Mouse (Mus musculus) spleen, postnatal 10 days (tissue): ENCODE data around the gene Igfals.

Experiments
- DNase-seq, 2 experiments: peaks; one replicate each; pipeline ENCODE4 v3.0.0; 2021 to 2022; ENCODE audit warnings: low spot score in 2 of 2

Gene Igfals

DNA sequence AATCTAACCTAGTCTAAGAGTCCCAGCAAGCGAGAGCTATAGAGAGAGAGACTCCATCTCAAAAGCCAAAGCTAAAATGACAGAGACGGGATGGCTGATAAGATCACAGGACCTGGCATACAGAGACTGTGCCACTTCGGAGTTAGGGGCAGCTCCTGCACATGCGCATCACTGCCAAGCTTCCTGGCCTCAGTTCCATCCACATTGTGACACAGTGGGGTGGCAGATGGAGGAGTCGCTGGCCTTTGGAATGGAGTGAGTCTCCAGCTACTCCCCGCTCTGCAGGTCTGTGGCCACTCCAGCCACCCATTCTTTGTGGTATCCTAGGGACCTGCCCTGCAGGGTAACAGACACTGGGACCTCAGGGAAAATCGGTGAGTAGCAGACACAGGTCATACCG, at the start of gene Igfals:
Igfals (plus strand) TSS at position 222 of the 400 bp plus-strand sequence.
- no peak for DNase-seq

DNA sequence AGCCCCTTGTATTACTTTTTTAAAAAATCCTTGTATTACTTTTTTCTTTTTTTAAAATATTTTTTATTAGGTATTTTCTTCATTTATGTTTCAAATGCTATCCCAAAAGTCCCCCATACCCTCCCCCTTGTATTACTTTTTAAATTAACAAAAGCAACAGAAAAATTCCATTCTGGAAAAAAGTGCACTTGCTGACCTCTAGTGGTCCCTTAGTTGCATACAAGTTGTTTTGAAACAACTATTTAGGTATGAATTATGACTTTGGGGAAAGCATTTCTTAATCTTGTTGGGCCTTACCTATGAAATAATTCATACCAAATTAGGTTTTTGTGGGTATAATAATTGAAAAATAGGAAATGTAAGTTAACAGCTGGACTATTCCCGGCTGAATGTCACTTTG, 48.3 kb upstream of the Igfals start:
- DNase-seq: no peak

DNA sequence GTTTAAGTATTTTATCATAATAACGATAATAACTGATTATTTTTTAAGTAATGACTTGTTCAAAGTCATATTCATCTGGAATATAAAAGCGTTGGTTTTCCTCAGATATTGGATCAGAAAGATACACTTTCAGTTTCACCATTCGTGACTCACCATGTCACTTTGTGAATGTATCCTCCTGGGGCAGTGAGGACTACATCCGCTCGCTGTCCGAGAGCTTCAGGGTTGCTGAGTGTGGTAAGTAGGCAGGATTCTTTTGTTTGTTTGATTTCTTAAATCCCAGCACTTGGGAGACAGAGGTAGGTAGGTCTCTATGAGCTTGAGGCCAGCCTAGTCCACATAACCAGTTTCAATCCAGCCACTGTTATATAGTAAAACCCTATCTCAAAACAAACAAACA, 47.6 kb upstream of the Igfals start:
- no peak for DNase-seq

DNA sequence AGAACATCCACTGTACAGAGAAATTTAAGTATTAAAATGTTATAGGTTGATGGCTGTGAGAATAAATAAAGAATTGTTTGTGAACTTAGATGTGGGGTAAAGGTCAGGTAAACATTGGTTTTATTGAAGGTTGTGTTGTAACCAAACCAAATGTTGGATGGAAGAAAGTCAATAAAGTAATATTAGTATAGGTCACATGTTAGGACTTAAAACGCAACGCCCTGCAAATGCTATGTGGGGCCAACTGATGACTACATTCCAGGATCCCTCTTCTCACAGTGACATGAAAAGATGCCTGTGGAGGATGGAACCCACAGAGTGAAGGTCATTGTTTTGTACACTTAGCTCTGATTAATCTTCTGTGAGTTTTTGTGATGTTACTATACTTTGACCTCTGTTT, 46.3 kb upstream of the Igfals start:
- DNase-seq: no peak

DNA sequence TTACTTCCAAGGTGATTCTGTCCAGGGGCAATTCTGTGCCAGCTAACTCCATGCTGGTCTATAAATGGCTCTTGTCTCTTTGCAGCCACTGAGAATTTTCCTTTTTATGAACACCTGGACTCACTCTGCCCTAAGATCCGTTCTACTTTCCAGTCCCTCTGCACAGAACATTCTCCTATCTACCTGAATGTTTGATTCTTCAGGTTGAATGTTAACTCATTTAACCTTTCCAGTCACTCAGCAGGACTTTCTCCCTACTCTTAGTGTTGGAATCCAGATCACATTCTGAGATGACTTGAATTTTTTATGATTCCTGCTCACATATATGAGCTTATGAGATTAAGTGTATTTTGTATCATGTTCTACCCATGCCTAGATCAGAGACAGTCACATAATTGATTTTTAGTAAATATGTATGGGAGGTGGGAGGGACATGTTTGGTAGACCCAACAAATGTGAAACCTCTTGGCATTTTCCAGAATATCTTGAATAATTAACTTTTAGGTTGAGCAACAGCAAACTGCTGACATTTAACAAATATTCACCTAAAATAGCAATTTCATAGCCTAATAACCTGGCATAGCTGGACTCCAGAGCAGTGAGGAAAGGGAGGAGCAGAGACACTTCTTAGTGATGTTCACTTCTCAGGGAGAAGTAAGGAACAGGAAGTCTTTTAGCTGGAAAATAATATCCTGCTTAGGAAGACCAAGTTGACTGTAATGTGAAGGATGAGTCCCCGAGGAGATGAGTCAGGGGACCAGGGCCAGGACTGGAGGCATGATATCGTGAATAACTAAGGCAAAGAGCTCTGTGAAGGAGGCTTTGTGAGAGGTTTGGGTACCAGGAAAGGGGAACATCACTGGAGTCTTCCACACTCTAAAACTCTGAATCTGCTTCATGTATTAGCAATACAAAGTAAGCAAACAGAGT, 44.2 kb upstream of the Igfals start:
- DNase-seq: no peak

DNA sequence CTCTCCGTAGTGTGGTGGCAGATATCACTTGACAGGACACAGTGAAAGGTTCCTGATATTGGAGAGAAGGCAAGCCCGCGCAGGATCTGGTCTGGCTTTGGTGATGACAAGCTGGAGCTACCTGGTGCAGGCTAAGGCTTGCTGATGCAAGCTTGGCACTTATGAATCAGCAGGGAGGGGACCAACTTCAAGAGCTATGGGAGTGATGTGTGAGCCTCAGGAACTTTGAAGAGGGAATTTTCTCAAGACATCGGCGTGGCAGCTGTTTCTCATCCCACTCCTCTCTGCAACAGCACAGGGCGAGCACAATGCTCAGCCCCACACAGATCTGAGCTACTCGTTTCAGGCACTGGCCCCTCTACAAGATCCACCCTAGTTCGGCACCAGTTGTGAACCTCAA, 26.0 kb upstream of the Igfals start, which contains the start of gene Hagh:
Hagh (plus strand) TSS at position 302 of the 400 bp plus-strand sequence.
- no peak for DNase-seq

DNA sequence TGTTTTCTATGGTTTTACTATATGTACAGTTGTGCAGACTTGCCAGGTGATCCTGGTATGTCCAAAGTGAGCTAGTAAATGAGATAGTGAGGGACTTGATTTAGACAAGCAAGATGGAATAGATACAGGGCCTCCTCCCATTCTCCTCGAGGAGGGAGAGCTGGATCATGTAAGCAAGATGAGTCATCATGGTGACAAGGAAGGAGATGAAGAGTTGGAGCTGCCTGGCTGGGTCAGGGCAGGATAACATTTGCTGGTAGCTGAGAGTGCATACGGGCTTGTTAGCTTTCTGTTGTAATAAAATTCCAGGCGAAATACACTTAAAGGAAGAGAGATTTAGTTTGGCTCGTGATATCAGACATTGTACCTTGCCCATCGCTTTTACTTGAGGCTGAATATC, 25.5 kb upstream of the Igfals start:
- DNase-seq: no peak

DNA sequence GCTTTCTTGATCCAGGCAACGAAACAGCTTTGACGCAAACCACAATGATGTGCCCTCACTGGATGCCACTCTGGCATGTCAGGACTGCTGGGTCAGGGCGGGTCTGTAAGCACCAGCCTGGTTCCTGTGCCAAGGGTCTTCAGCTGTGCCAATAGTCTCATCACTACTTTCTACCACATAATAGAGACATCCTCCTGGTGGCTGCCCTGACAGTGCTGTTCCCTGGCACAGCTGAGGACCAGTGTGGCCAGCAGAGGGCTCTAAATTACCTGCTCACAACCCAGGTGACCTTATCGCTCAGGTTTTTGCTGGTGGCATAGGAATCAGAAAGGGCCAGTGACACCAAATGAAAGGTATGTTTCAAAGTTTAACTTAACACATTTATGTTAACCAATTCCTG, 24.7 kb upstream of the Igfals start:
- DNase-seq: peak; percentile 31 to 65

DNA sequence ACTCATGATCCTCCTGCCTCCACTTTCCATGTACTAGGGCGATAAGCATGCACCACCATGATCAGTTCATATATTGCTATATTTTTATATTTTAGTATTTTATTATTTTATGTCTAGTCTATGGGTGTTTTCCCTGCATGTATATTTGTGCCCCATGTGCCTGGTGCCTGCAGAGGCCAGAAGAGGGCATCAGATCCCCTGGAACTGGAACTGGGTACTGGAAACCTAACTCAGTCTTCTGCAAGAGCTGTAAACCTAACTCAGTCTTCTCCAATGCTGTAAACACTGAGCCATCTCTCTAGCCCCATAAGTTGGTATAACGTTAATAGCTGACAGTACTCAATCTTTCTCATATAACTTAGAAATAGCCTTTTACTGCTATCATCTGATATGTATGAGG, 23.2 kb upstream of the Igfals start:
- peak in 1 of 2 experiments; percentile 53 for DNase-seq

DNA sequence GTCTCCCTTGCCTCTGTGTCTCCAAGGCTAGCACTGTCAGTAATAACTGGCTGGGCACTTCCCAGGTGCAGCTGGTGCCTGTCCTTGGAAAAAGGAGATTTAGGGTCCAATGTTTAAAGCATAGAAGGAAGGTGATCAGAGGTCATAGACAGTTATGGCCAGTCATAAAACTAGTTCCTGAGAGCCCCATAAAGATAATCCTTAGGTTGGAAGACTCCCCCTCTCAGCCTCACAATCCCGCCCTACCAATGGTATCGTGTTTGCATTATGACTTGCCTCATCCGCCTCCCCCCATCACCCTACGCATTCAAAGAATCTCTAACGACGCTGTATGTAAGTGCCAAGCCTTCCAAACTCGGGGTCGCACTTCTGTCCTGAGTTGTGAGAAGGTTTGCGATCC, 21.3 kb upstream of the Igfals start:
- no peak for DNase-seq

DNA sequence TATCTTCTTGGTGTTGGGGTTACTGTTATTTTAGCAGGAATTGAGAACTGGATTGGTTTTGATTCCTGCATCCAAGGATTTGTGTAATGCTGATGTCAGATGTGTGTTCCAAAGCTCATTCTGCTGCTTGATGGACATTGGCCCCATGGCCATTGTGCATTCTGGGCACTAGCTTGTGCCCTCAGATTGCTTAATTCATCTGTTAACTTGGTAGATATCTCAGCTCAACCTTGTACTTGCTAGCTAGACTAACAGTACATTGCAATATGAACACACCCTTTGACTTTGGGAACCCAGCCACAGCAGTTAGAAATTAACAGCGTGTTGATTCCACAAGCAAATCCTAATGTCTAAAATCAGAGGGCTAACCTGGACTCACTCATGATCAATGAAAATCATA, 18.4 kb upstream of the Igfals start:
- no peak for DNase-seq

DNA sequence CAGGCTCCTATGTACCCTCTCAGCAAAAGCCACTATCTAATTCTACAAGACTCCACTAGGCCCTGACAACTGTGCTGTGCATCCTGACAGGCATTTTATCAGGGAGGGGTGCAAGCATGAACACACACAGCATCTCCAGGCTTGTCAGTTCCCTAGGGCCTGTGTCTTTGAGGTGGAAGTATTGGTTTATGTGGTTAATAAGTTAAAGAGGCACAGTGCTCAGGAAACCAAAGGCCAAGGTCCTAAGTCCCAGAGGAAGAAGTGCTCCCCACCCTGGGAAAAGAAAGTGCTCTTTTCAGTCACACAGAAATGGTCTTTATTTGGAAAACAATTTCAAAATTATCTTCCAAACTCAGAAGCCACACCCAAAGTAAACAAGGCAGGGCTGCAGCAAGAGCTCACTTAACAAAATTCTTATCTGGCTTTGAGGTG, 17.2 kb upstream of the Igfals start:
- peak; percentile 42 to 57 for DNase-seq

DNA sequence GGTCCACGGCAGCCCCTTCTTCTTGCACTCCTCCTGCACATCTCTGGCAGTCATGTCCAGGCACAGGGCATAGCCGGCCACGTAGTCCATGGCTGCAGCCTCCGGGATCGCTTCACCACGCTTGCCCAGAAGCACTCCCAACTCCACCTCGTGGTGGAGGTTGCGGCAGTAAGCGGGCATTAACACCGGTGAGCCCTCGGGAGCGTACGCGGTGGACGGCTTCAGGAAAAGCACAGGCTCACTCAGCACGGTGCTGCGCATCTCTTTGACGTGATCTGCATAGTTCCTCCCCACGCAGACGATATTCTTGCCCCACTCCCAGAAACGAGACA, 16.1 kb upstream of the Igfals start:
- no peak for DNase-seq

DNA sequence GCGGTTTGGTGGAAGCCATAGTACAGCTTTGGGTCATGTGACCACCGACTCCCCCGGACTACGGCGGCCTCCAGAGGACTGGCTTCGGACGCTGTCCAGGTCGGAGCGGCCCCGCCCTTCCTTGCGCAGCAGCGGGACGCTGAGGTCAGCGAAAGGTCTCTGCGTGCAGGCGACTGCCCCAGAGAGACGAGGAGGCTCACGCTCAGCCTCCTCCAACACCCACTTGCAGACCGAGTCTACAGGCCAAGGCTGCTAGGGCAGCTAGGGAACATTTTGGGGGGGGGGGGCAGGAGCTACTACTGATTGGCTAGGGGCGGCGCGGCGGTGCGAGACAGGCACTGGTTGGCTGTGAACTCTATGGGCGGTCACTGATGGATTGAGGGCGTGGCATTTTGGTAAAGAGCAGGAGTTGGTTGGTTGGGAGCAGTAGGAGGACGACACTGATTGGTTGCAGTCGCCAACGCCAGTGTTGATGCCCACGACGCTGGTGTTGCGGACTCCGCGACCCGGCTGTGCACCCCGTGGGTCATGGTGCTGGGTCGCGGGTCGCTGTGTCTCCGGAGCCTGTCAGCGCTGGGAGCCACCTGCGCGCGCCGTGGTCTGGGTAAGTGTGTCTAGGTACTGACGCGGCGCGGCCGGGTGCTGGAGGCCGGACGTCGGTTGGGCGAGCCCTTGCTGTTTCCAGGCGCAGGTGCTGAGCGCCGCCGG, 15.6 kb upstream of the Igfals start, which contains the start of gene Fahd1:
Fahd1 (minus strand) TSS at position 300 of the 708 bp plus-strand sequence.
- DNase-seq: peak; percentile 96 to 97

DNA sequence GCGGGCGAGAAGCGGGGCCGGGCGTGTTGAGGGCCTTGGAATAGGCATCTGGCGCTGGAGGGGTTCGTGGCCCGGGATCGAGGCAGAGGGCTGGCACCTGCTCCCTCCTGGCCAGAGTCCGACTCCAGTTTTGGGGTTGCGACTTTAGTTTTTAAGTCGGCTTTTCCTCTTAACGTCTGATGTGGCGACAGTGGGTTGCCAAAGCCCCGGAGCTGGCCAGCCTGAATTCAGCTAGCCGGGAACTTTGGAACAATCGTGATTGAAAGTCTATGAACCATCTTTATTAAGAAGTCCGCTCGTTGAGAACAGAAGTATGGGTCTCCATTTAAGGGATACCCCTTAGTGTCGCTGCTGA, 15.0 kb upstream of the Igfals start:
- no peak for DNase-seq

DNA sequence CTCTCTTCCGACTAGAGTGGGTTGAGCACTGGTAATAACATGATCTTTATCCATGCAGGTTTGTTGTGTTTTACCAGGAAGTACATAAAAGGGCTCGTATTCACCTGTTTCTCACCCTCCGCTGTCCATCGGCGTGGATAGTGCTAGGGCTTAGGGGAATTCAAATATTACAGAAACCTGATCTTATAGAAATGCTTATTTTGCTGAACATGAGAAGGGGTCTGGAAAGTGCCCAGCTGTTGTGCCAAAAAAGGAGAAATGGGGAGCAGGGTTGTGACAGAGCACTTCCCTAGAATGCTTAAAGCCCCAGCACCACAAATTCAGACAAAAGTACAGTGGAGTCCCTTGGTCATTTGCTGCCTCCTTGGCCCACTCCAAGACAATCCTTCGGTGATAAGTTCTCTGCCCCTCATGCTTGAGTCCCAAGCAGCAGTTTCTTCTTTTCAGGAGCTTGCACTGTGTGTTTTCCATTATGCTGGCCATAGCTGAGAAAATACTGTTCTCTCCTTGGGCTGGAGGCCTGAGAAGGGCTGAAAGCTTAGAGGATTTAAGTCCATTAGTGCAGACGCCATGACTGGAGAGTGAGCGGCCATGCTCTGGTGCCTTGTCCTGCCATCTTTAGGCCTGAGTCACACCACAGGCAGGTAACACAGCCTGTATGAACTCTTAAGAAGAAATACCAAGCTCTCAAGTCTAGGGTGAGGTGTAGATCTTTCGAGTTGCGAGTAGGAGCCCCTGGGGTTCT, 14.2 kb upstream of the Igfals start:
- DNase-seq: peak in 1 of 2 experiments; percentile 22

DNA sequence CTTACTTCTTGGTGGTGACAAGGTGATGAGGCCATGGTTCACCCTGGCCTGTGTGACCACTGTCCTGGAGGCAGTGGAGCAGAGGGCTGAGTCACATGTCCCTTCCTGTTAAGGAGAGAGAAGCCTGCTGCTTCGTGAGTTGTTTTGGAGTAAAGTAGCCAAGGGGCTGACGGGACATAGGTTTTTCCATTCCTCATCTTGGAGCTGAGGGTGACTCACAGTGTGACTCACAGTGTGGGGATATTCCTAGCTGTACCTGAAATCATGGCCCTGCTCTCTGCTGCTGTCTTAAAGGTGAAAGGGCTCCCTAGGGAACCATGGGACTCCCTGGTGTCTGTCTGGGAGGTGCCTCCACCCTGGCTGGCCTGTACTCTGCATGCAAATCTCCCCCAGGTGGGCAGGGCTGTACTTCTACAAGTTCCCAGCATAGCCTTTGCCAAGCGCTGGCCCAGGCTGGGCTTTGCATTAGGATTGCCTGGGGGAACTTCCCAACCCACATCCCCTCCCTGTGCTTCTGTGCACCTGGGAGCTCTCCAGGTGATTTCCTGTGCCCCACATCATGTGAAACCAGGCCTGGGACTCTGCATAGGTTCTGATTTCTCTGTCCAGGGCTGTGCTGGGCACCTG, 9.8 kb upstream of the Igfals start:
- no peak for DNase-seq

DNA sequence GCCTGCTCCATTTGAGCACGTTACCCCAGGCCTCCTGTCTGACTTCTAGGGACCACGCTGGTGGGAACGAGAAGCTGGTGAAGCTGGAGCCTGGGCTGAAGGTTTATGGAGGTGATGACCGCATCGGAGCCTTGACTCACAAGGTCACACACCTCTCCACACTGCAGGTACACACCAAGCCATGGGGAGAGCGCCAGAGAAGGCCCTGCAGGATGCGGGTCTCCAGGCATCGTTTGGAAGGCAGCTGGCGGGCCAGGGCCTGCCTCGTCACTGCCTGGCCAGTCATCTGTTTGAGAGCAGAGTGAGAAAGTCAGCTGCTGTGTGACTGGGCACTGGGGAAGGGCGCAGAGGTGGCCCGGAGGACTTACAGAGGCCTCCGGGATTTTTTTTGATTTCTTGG, 9.2 kb upstream of the Igfals start:
- DNase-seq: no peak

DNA sequence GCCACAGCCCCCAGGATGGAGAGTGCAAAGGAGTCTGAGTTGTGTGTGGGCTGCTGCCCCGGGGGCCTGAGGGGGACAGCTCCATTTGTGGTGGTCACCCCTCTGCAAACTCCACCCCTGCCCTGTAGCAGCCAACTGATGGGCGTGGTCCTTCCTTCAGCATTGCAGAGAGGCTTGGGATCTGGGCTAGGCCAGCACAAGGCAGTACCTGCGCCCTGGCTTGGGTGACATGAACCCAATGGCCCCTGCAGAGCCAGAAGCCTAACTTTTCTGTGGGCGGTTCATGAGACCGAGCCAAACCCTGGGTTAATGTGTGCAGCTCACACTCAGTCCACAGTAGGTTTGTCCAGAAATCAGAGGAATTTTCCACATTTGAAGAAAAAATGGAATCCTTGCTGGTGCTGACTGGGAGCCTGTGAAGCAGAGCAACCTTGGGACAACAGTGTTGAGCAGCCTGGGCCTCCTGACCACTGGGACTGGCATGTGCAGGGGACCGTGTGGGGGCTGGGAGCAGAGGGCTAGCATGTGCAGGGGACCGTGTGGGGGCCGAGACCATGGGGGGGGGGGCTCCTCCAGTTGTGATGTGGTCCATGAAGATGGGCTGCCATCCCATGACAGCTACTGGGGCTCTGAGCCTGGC, 7.8 kb upstream of the Igfals start:
- peak; percentile 55 to 65 for DNase-seq

DNA sequence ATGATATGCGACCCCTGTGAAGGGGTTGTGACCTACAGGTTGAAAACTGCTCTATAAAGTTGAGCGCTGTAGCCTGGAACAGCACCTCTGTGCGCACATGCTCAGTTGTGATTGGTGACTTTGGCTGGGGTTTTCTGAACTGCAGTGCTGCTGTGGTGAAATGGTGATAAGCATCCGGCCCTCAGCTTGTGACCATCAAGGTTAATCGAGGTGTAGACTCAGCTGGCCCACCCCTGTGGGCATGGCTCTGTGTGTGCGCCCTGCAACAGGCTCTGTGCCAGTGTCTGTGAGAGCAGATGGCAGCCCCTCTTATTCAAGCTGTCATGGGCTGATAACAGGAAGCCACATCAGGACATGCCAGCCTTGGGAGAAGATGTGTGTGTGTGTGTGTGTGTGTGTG, 6.8 kb upstream of the Igfals start:
- peak; percentile 74 to 86 for DNase-seq

DNA sequence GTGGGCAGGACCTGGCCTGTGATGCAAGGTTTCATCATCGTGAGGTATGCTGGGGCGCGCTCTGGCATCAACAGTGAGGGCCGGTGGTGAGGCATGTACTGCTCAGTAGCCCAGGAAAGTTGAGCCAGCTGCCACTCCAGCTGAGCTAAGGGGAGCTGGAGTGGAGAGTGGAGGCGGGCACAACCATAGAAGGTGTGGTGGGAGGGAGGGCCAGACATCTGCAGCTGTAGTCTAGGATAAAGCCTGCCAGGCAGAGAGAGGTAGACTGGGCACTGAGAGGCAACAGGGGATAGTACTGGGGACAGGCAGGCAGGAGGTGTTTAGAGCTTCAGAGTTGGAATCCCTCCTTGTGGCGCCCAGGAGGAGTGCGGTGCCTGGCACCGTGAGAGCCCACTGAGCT, 5.7 kb upstream of the Igfals start:
- DNase-seq: peak; percentile 71 to 78
